Mouse (Mus musculus): ENCODE data around the gene Mmp24. TPM values are rescaled to one million over a fixed set of nuclear protein-coding genes. Genes with fewer than 3 reads are reported as not detected.

Gene Mmp24
- polyA plus RNA-seq, 1 experiment from 2014 or later = not detected

GRCm38 (mm10) chr2:155805231-155805924, 30.2 kb downstream of the Mmp24 start:
- no peak overlapping the region for H3K27ac ChIP-seq (replicated peaks in 1 of 2; ENCODE audit: control insufficient read depth in 1 of 2, insufficient read depth in 1 of 2, low read depth in 2 of 2, low read length in 2 of 2)
- WGBS = 27% methylated on average over 6 of the region's 6 CpGs
- no peak overlapping the region for H3K9ac ChIP-seq (ENCODE audit: low read length)
- H3K36me3 ChIP-seq (ENCODE audit: control insufficient read depth, insufficient read depth, low read length) = no peaks in the 10 kb centered on the region
- peaks cover 7 to 8% of the 10 kb centered on the region in 2 experiments; a peak in 3 of 4 replicates for H3K4me1 ChIP-seq (ENCODE audit: control insufficient read depth in 2 of 2, insufficient read depth in 2 of 2, low read length in 2 of 2)
- H3K4me2 ChIP-seq (ENCODE audit: low read length) = no peak overlapping the region
- ATAC-seq (ENCODE audit: insufficient number of reproducible peaks, insufficient read depth, low FRiP score, low read depth) = no peak
- no peaks in the 10 kb centered on the region for H3K27me3 ChIP-seq (ENCODE audit: control insufficient read depth, insufficient read depth, low read length)
- no peak overlapping the region for H3K4me3 ChIP-seq (ENCODE audit: control insufficient read depth in 1 of 2, insufficient read depth in 1 of 2, low read depth in 1 of 2, low read length in 2 of 2)
- no peaks in the 10 kb centered on the region for H3K9me3 ChIP-seq (ENCODE audit: control insufficient read depth, low read length)

- no peak for ATAC-seq (ENCODE audit: insufficient number of reproducible peaks, insufficient read depth, low FRiP score, low read depth)
- H3K36me3 ChIP-seq (ENCODE audit: control insufficient read depth, insufficient read depth, low read length) = no peaks in the 10 kb centered on the region
- peaks cover 7 to 8% of the 10 kb centered on the region in 2 experiments; a peak in 3 of 4 replicates for H3K4me1 ChIP-seq (ENCODE audit: control insufficient read depth in 2 of 2, insufficient read depth in 2 of 2, low read length in 2 of 2)
- no peak overlapping the region for H3K9ac ChIP-seq (ENCODE audit: low read length)
- H3K4me2 ChIP-seq (ENCODE audit: low read length) = no peak overlapping the region
- H3K4me3 ChIP-seq (ENCODE audit: control insufficient read depth in 1 of 2, insufficient read depth in 1 of 2, low read depth in 1 of 2, low read length in 2 of 2) = no peak overlapping the region
- WGBS = 68% methylated on average over 6 of the region's 6 CpGs
- H3K9me3 ChIP-seq (ENCODE audit: control insufficient read depth, low read length) = no peaks in the 10 kb centered on the region
- H3K27me3 ChIP-seq (ENCODE audit: control insufficient read depth, insufficient read depth, low read length) = no peaks in the 10 kb centered on the region
- H3K27ac ChIP-seq (replicated peaks in 1 of 2; ENCODE audit: control insufficient read depth in 1 of 2, insufficient read depth in 1 of 2, low read depth in 2 of 2, low read length in 2 of 2) = no peak overlapping the region
Observed at GRCm38 (mm10) chr2:155805925-155806255, 30.7 kb downstream of the Mmp24 start.

- H3K9ac ChIP-seq (ENCODE audit: low read length) = no peak overlapping the region
- no peak overlapping the region for H3K4me3 ChIP-seq (ENCODE audit: control insufficient read depth in 1 of 2, insufficient read depth in 1 of 2, low read depth in 1 of 2, low read length in 2 of 2)
- H3K36me3 ChIP-seq (ENCODE audit: control insufficient read depth, insufficient read depth, low read length) = no peaks in the 10 kb centered on the region
- no peak for ATAC-seq (ENCODE audit: insufficient number of reproducible peaks, insufficient read depth, low FRiP score, low read depth)
- H3K27ac ChIP-seq (replicated peaks in 1 of 2; ENCODE audit: control insufficient read depth in 1 of 2, insufficient read depth in 1 of 2, low read depth in 2 of 2, low read length in 2 of 2) = no peak overlapping the region
- 0 out of 2 replicates have a peak, but pooled peaks cover 1% of the 10 kb centered on the region for H3K9me3 ChIP-seq (ENCODE audit: control insufficient read depth, low read length)
- WGBS = 56% methylated on average over 5 of the region's 5 CpGs
- peaks cover 7 to 8% of the 10 kb centered on the region in 2 experiments; a peak in 3 of 4 replicates for H3K4me1 ChIP-seq (ENCODE audit: control insufficient read depth in 2 of 2, insufficient read depth in 2 of 2, low read length in 2 of 2)
- H3K27me3 ChIP-seq (ENCODE audit: control insufficient read depth, insufficient read depth, low read length) = no peaks in the 10 kb centered on the region
- no peak overlapping the region for H3K4me2 ChIP-seq (ENCODE audit: low read length)
Observed at GRCm38 (mm10) chr2:155806548-155806947, 31.4 kb downstream of the Mmp24 start.

- Histone ChIP-seq H3K9ac (ENCODE audit: low read length) (no peak overlapping the region), H3K9me3 (ENCODE audit: control insufficient read depth, low read length) (0 out of 2 replicates have a peak, but pooled peaks cover 2% of the 10 kb centered on the region), H3K4me2 (ENCODE audit: low read length) (no peak overlapping the region), H3K27ac (replicated peaks in 1 of 2; ENCODE audit: control insufficient read depth in 1 of 2, insufficient read depth in 1 of 2, low read depth in 2 of 2, low read length in 2 of 2) (no peak overlapping the region), H3K4me3 (ENCODE audit: control insufficient read depth in 1 of 2, insufficient read depth in 1 of 2, low read depth in 1 of 2, low read length in 2 of 2) (no peak overlapping the region), H3K27me3 (ENCODE audit: control insufficient read depth, insufficient read depth, low read length) (no peaks in the 10 kb centered on the region), H3K36me3 (ENCODE audit: control insufficient read depth, insufficient read depth, low read length) (no peaks in the 10 kb centered on the region), H3K4me1 (ENCODE audit: control insufficient read depth in 2 of 2, insufficient read depth in 2 of 2, low read length in 2 of 2) (peaks cover 7 to 8% of the 10 kb centered on the region in 2 experiments; a peak in 3 of 4 replicates)
- WGBS = 72% methylated on average over 4 of the region's 4 CpGs
- no peak for ATAC-seq (ENCODE audit: insufficient number of reproducible peaks, insufficient read depth, low FRiP score, low read depth)
Observed at GRCm38 (mm10) chr2:155807408-155807807, 32.3 kb downstream of the Mmp24 start.

GRCm38 (mm10) chr2:155809620-155810019, 34.5 kb downstream of the Mmp24 start:
- Histone ChIP-seq H3K4me3 (ENCODE audit: control insufficient read depth in 1 of 2, insufficient read depth in 1 of 2, low read depth in 1 of 2, low read length in 2 of 2) (no peak overlapping the region), H3K4me1 (ENCODE audit: control insufficient read depth in 2 of 2, insufficient read depth in 2 of 2, low read length in 2 of 2) (peaks cover 7 to 8% of the 10 kb centered on the region in 2 experiments; a peak in 3 of 4 replicates), H3K9me3 (ENCODE audit: control insufficient read depth, low read length) (0 out of 2 replicates have a peak, but pooled peaks cover 2% of the 10 kb centered on the region), H3K9ac (ENCODE audit: low read length) (no peak overlapping the region), H3K27me3 (ENCODE audit: control insufficient read depth, insufficient read depth, low read length) (no peaks in the 10 kb centered on the region), H3K27ac (replicated peaks in 1 of 2; ENCODE audit: control insufficient read depth in 1 of 2, insufficient read depth in 1 of 2, low read depth in 2 of 2, low read length in 2 of 2) (no peak overlapping the region), H3K4me2 (ENCODE audit: low read length) (no peak overlapping the region), H3K36me3 (ENCODE audit: control insufficient read depth, insufficient read depth, low read length) (no peaks in the 10 kb centered on the region)
- ATAC-seq (ENCODE audit: insufficient number of reproducible peaks, insufficient read depth, low FRiP score, low read depth) = no peak
- 50% methylated on average over 4 of the region's 4 CpGs for WGBS

- Histone ChIP-seq H3K4me3 (ENCODE audit: control insufficient read depth in 1 of 2, insufficient read depth in 1 of 2, low read depth in 1 of 2, low read length in 2 of 2) (no peak overlapping the region), H3K36me3 (ENCODE audit: control insufficient read depth, insufficient read depth, low read length) (no peaks in the 10 kb centered on the region), H3K4me1 (ENCODE audit: control insufficient read depth in 2 of 2, insufficient read depth in 2 of 2, low read length in 2 of 2) (no peaks in the 10 kb centered on the region), H3K4me2 (ENCODE audit: low read length) (no peak overlapping the region), H3K27ac (replicated peaks in 1 of 2; ENCODE audit: control insufficient read depth in 1 of 2, insufficient read depth in 1 of 2, low read depth in 2 of 2, low read length in 2 of 2) (no peak overlapping the region), H3K9ac (ENCODE audit: low read length) (no peak overlapping the region), H3K27me3 (ENCODE audit: control insufficient read depth, insufficient read depth, low read length) (no peaks in the 10 kb centered on the region), H3K9me3 (ENCODE audit: control insufficient read depth, low read length) (0 out of 2 replicates have a peak, but pooled peaks cover 2% of the 10 kb centered on the region)
- 42% methylated on average over 16 of the region's 16 CpGs for WGBS
- ATAC-seq (ENCODE audit: insufficient number of reproducible peaks, insufficient read depth, low FRiP score, low read depth) = no peak
Observed at GRCm38 (mm10) chr2:155811821-155812396, 36.8 kb downstream of the Mmp24 start.

- no peak overlapping the region for H3K27ac ChIP-seq (replicated peaks in 1 of 2; ENCODE audit: control insufficient read depth in 1 of 2, insufficient read depth in 1 of 2, low read depth in 2 of 2, low read length in 2 of 2)
- 70% methylated on average over 4 of the region's 4 CpGs for WGBS
- H3K9me3 ChIP-seq (ENCODE audit: control insufficient read depth, low read length) = 0 out of 2 replicates have a peak, but pooled peaks cover 2% of the 10 kb centered on the region
- no peaks in the 10 kb centered on the region for H3K36me3 ChIP-seq (ENCODE audit: control insufficient read depth, insufficient read depth, low read length)
- no peaks in the 10 kb centered on the region for H3K27me3 ChIP-seq (ENCODE audit: control insufficient read depth, insufficient read depth, low read length)
- ATAC-seq (ENCODE audit: insufficient number of reproducible peaks, insufficient read depth, low FRiP score, low read depth) = no peak
- no peak overlapping the region for H3K4me3 ChIP-seq (ENCODE audit: control insufficient read depth in 1 of 2, insufficient read depth in 1 of 2, low read depth in 1 of 2, low read length in 2 of 2)
- H3K9ac ChIP-seq (ENCODE audit: low read length) = no peak overlapping the region
- no peaks in the 10 kb centered on the region for H3K4me1 ChIP-seq (ENCODE audit: control insufficient read depth in 2 of 2, insufficient read depth in 2 of 2, low read length in 2 of 2)
- H3K4me2 ChIP-seq (ENCODE audit: low read length) = no peak overlapping the region
Observed at GRCm38 (mm10) chr2:155812637-155813036, 37.5 kb downstream of the Mmp24 start.

Measured in heart, embryonic 14.5 days (tissue).